Comparison of ENCODE assay signal across 9 mouse cellular contexts in genomic region chr10:70119851-70120370, GRCm38 (mm10). TPM values are rescaled to one million over a fixed set of nuclear protein-coding genes. Genes with fewer than 3 reads are reported as not detected.
DNase-seq lines count a peak whose midpoint lies in the region; ATAC-seq lines count a peak whose summit lies in the region.
"Had no signal": no experiment of that assay in that cellular context is flagged by ENCODE, and none has a peak within 500 bp of the region (broad histone marks: within the 10 kb centered on the region; RNA-seq: fewer than 3 reads in every experiment).

No protein-coding gene starts in this region.

- 19% methylated on average over 9 of the region's 9 CpGs for WGBS in heart, embryonic 13.5 days

- peak overlapping the region; percentile 20; the same call in 1 of the 2 replicates for H3K4me3 ChIP-seq in heart, embryonic 13.5 days
- H3K4me3 ChIP-seq: embryonic facial prominence, embryonic 12.5 days had no signal

- peaks cover 72% of the 10 kb centered on the region for H3K4me1 ChIP-seq in heart, embryonic 13.5 days

- peaks cover 5% of the 10 kb centered on the region; the same call in 1 of the 2 replicates for H3K36me3 ChIP-seq in heart, embryonic 13.5 days
- H3K36me3 ChIP-seq: embryonic facial prominence, embryonic 12.5 days had no signal

- H3K27me3 ChIP-seq in heart, embryonic 13.5 days (replicated peaks) = no peaks in the 10 kb centered on the region
- H3K27me3 ChIP-seq: embryonic facial prominence, embryonic 12.5 days had no signal

- peak overlapping the region; percentile 61 for H3K4me2 ChIP-seq in heart, embryonic 13.5 days
- H3K4me2 ChIP-seq: embryonic facial prominence, embryonic 12.5 days had no signal

- no peak for DNase-seq in heart, postnatal 14 days
- DNase-seq in A20 (ENCODE audit: low read depth, low spot score) = peak; percentile 83
- no peak for DNase-seq in urinary bladder, postnatal 25 days (ENCODE audit: low spot score)
- DNase-seq in spleen, adult 18-20 months = no peak
- DNase-seq in gastrocnemius, postnatal 25 days = no peak

- 0 out of 2 replicates have a peak, but pooled peaks have one; percentile 25 for ATAC-seq in heart, embryonic 13.5 days (ENCODE audit: extremely low read depth, insufficient number of reproducible peaks, low FRiP score, low TSS enrichment)
- ATAC-seq in erythroblast, adult 5-6 weeks (replicated peaks; ENCODE audit: low FRiP score, poor library complexity, severe bottlenecking) = peak; percentile 40
- peak; percentile 27; the same call in 1 of the 2 replicates for ATAC-seq in megakaryocyte, adult 5-6 weeks (ENCODE audit: poor library complexity, severe bottlenecking)

- intact Hi-C loops in heart, postnatal 14 days (cut with DNase I) = no loop called here

- peak overlapping the region; percentile 93 for H3K27ac ChIP-seq in heart, embryonic 13.5 days (replicated peaks)

- H3K9me3 ChIP-seq in heart, embryonic 13.5 days = no peaks in the 10 kb centered on the region
- H3K9me3 ChIP-seq: embryonic facial prominence, embryonic 12.5 days had no signal

- H3K9ac ChIP-seq in heart, embryonic 13.5 days = peak overlapping the region; percentile 78
- H3K9ac ChIP-seq: embryonic facial prominence, embryonic 12.5 days had no signal

RNA-seq across cellular contexts. Expression of gene Ccdc6, which starts 23.0 kb away (rescaled TPM):
- polyA plus RNA-seq in heart, embryonic 13.5 days (2015; fragmentation: Nextera tagmentation; extraction: Ambion mirVana) = 12.5 and 12.9 TPM in 2 replicates
- total RNA-seq in heart, postnatal 14 days (2021) = 10 to 100 TPM; 31.0 to 31.4 TPM
- 16.5 and 19.6 TPM in 2 replicates for total RNA-seq in erythroblast, adult 5-6 weeks (2015; ENCODE audit: low replicate concordance)
- 18.6 and 35.5 TPM in 2 replicates for total RNA-seq in erythroblast, adult 5-6 weeks (2017; ENCODE audit: low replicate concordance)
- 11.9 and 15.7 TPM in 2 replicates for total RNA-seq in megakaryocyte, adult 5-6 weeks (2015)
- total RNA-seq in megakaryocyte, adult 5-6 weeks (2017) = 10.3 and 13.2 TPM in 2 replicates
- 100 to 1,000 TPM in 1 of 2 experiments, 10 to 100 TPM in 1; 98.9 to 100 TPM for total RNA-seq in gastrocnemius, postnatal 25 days (2021)
